Mouse (Mus musculus) cortical plate, adult 2 months (tissue): Measurements from ENCODE around the gene Rbms1.

Experiments
- CTCF ChIP-seq: fragments of 200-500 bp; IDR thresholded peaks from 2 replicates; pipeline ENCODE4 v1.5.1; 2011; ENCODE audit warnings: mild to moderate bottlenecking, control low read depth, low read length; ENCODE audit not compliant: insufficient read depth; ENCODE audit errors: extremely low read depth
- POLR2A ChIP-seq: fragments of 200-500 bp; IDR thresholded peaks from 2 replicates; pipeline ENCODE4 v1.6.1; 2011; ENCODE audit warnings: mild to moderate bottlenecking, low read length, control low read depth; ENCODE audit not compliant: insufficient read depth; ENCODE audit errors: extremely low read depth

GRCm38 (mm10) chr2:60936910-60937309 lies 26.1 kb downstream of the Rbms1 start:
- TF ChIP-seq CTCF, result no peak
- TF ChIP-seq POLR2A, result no peak
